27 mouse cellular contexts compared by ENCODE assay signal in the genomic region with DNA sequence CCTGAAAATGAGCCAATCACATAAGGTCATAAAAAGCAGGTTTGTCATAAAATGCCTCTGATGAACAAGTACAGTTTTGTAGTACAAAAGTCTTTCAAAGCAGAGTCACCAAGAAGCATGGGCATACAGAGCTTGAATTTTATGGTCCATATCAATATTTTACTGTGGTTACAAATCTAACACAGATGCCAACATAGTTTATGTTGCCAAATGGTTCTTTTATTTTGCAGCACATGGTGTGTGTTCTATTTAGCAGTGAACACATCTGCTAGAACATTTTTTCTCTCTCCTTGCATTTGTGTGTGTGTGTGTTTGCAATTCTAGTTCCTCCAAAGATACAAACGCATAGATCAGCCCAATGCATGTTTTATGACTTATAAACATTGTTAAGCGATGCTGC.
A peak's percentile ranks its signal among the peaks of the same experiment; 100 is the strongest.
DNase-seq lines count a peak whose midpoint lies in the region; ATAC-seq lines count a peak whose summit lies in the region.
"Had no signal": no experiment of that assay in that cellular context is flagged by ENCODE, and none has a peak within 500 bp of the region (broad histone marks: within the 10 kb centered on the region; RNA-seq: fewer than 3 reads in every experiment).

No protein-coding gene starts in this region.

- 0 out of 2 replicates have a peak overlapping the region, but pooled peaks have one; percentile 14 for H3K4me2 ChIP-seq in limb, embryonic 15.5 days
- H3K4me2 ChIP-seq: liver, embryonic 15.5 days; lung, embryonic 14.5 days; midbrain, embryonic 15.5 days had no signal

- 0 out of 2 replicates have a peak, but pooled peaks cover 10% of the 10 kb centered on the region for H3K4me1 ChIP-seq in limb, embryonic 15.5 days
- H3K4me1 ChIP-seq: liver, embryonic 15.5 days; midbrain, embryonic 15.5 days had no signal

- WGBS in limb, embryonic 15.5 days, result 3% methylated on average over 2 of the region's 2 CpGs

- H3K27me3 ChIP-seq in limb, embryonic 15.5 days, result no peaks in the 10 kb centered on the region
- H3K27me3 ChIP-seq: forebrain, embryonic 12.5 days; hindbrain, embryonic 15.5 days; liver, embryonic 15.5 days; midbrain, embryonic 15.5 days; Patski had no signal

- no peaks in the 10 kb centered on the region for H3K36me3 ChIP-seq in limb, embryonic 15.5 days
- H3K36me3 ChIP-seq: forebrain, embryonic 12.5 days; hindbrain, embryonic 10.5 days; hindbrain, embryonic 15.5 days; liver, embryonic 15.5 days; midbrain, embryonic 15.5 days had no signal

- no peak for ATAC-seq in limb, embryonic 15.5 days (ENCODE audit: insufficient number of reproducible peaks, low FRiP score, low TSS enrichment, low read depth)
- ATAC-seq: midbrain, embryonic 15.5 days; Patski had no signal

- no peaks in the 10 kb centered on the region for H3K9me3 ChIP-seq in limb, embryonic 15.5 days
- H3K9me3 ChIP-seq: forebrain, embryonic 12.5 days; hindbrain, embryonic 10.5 days; hindbrain, embryonic 15.5 days; liver, embryonic 15.5 days; midbrain, embryonic 15.5 days had no signal

- H3K9ac ChIP-seq in limb, embryonic 15.5 days, result no peak overlapping the region
- H3K9ac ChIP-seq: forebrain, embryonic 12.5 days; hindbrain, embryonic 15.5 days; liver, embryonic 15.5 days; lung, embryonic 14.5 days; midbrain, embryonic 15.5 days had no signal

- H3K27ac ChIP-seq in limb, embryonic 15.5 days, result no peak overlapping the region
- H3K27ac ChIP-seq: forebrain, embryonic 12.5 days; hindbrain, embryonic 10.5 days; hindbrain, embryonic 15.5 days; kidney, postnatal 0 days; liver, embryonic 15.5 days; midbrain, embryonic 15.5 days; stomach, postnatal 0 days had no signal

- peak; percentile 20 for DNase-seq in layer of hippocampus, adult 11-12 months (ENCODE audit: low spot score)
- DNase-seq in layer of hippocampus, postnatal 36 days, result no peak
- peak; percentile 12 for DNase-seq in brain, adult 2 months (ENCODE audit: low read depth, low spot score)
- peak; percentile 25 for DNase-seq in layer of hippocampus, adult 9-10 months (ENCODE audit: low spot score)
- no peak for DNase-seq in testis, postnatal 10 days (ENCODE audit: low spot score)
- DNase-seq in kidney, adult 9 months, result no peak
- DNase-seq: adrenal gland, postnatal 14 days; cerebellum, adult 18-20 months; gastrocnemius, postnatal 10 days; heart, postnatal 14 days; kidney, adult 18-20 months; kidney, postnatal 4 days; lung, embryonic 14.5 days; lung, postnatal 14 days; right cerebral cortex, postnatal 4 days; thymus, adult 2 months; thymus, postnatal 36 days had no signal

- no peak overlapping the region for H3K4me3 ChIP-seq in limb, embryonic 15.5 days
- H3K4me3 ChIP-seq: erythroblast, embryonic 14.5 days; forebrain, embryonic 12.5 days; hindbrain, embryonic 10.5 days; hindbrain, embryonic 15.5 days; liver, embryonic 15.5 days; midbrain, embryonic 15.5 days had no signal

Comparison
In these comparisons a context has a peak if more than half of its experiments do, and no peak if none do; other contexts are left out.
1. DNase-seq: peak in layer of hippocampus, adult 11-12 months (single experiment), brain, adult 2 months (single experiment) and layer of hippocampus, adult 9-10 months (single experiment); none in layer of hippocampus, postnatal 36 days (0 of 2), testis, postnatal 10 days (single experiment) and kidney, adult 9 months (single experiment).